Mouse (Mus musculus): ENCODE results near the gene Nfatc2ip.

DNA sequence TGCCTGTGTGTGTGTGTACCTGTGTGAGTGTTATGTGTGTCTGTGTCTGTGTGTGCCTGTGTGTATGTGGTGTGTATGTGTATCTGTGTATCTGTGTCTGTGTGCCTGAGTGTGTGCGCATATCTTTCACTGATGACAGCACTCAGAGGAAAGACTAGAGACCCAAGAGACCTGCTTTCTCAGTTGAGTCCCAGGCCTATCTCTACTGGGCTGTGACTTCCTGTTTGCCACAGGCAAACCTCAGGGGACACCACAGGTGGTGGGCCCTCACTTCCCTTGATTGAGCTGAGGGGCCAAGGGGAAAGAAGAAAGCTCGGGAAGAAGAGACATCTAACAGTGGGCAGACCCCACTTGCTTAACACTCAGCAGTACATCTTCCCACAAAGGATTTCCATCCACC is 20.1 kb upstream of the Nfatc2ip start:
- TF ChIP-seq POLR2A (IDR thresholded peaks at IDR 0.05; ENCODE audit: control insufficient read depth, extremely low read depth, insufficient read depth, low read length, poor library complexity) = no peak
- no peak for TF ChIP-seq CTCF (IDR thresholded peaks at IDR 0.05; ENCODE audit: borderline replicate concordance, control insufficient read depth, extremely low read depth, insufficient read depth, low read length, poor library complexity)

All from thymus, adult 2 months (tissue).